Mouse (Mus musculus): ENCODE measurements around the gene Nrxn3. TPM values are rescaled to one million over a fixed set of nuclear protein-coding genes. Genes with fewer than 3 reads are reported as not detected.

Gene Nrxn3
- polyA plus RNA-seq, 1 experiment from 2014 or later = 4.4 TPM

DNA sequence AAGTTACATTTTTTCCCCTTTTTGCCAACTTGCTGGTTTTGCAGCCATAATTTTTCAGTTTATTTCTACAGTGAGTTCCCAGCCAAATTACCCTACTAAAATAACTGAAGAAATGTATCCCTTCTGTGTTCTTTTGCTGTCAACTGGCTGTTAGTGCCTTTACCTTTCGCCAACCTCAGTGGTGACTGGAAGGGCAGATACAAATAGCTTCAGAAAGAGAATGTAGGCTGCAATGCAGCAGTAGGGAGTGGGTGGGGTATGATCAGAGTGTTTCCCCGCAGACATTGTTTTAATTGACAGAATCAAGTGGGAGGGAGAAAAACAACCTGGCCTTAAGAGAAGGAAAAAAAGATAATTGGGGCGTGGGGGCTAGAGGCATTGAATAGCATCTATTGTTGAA, 1337.1 kb downstream of the Nrxn3 start:
- H3K36me3 ChIP-seq (replicated peaks) = no peaks in the 10 kb centered on the region
- DNase-seq (ENCODE audit: low spot score) = no peak
- no peak overlapping the region for H3K4me3 ChIP-seq
- no peaks in the 10 kb centered on the region for H3K27me3 ChIP-seq (replicated peaks; ENCODE audit: low read depth, poor library complexity, severe bottlenecking)
- H3K27ac ChIP-seq (replicated peaks) = no peak overlapping the region
- no peaks in the 10 kb centered on the region for H3K9me3 ChIP-seq
- 82% methylated on average over 3 of the region's 3 CpGs for WGBS
- H3K4me1 ChIP-seq = peaks cover 8% of the 10 kb centered on the region

DNA sequence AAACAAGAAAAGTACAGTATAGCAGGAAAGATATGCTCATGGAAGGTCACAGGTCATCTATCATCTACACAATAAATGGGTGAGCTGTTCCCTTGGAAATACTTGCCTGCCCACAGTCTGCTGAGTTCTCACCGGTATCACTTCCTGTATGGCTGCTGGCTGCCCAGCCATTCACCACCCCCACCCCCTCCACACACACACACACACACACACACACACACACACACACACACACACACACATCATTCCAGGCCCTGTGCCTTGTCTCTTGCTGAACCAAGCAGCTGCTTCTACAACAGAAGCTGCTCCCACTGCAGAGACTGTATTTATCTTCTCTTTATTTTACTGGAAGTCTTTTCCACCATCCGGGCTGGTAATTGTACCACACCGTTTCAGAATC, 1338.6 kb downstream of the Nrxn3 start:
- no peak overlapping the region for H3K27ac ChIP-seq (replicated peaks)
- H3K4me3 ChIP-seq = no peak overlapping the region
- 66% methylated on average over 3 of the region's 3 CpGs for WGBS
- H3K27me3 ChIP-seq (replicated peaks; ENCODE audit: low read depth, poor library complexity, severe bottlenecking) = no peaks in the 10 kb centered on the region
- H3K4me1 ChIP-seq = peaks cover 8% of the 10 kb centered on the region
- peak; percentile 16 for DNase-seq (ENCODE audit: low spot score)
- H3K9me3 ChIP-seq = no peaks in the 10 kb centered on the region
- no peaks in the 10 kb centered on the region for H3K36me3 ChIP-seq (replicated peaks)

DNA sequence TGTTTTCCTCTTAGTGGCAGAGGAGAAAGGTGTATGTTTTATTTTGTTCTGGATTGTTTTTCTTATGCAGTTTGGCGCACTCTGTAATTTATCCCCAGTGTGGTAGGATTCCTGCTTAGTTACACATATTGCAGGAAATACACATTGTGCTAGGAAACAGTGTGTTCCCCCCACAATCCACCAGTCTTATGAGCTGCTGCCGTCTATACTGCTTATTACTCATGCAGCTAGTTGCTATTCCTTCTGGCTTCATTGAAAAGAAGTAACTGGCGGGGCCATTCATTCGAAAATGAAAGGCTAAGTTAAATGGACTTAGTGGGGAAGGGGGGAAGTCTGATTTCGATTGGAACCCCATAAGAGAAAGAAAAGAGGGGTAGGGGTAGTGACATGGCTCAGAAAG, 1339.5 kb downstream of the Nrxn3 start:
- Histone ChIP-seq H3K4me1 (peaks cover 8% of the 10 kb centered on the region), H3K36me3 (replicated peaks) (no peaks in the 10 kb centered on the region), H3K9me3 (no peaks in the 10 kb centered on the region), H3K27ac (replicated peaks) (no peak overlapping the region), H3K4me3 (no peak overlapping the region), H3K27me3 (replicated peaks; ENCODE audit: low read depth, poor library complexity, severe bottlenecking) (no peaks in the 10 kb centered on the region)
- no peak for DNase-seq (ENCODE audit: low spot score)
- WGBS = 73% methylated on average over 5 of the region's 5 CpGs

DNA sequence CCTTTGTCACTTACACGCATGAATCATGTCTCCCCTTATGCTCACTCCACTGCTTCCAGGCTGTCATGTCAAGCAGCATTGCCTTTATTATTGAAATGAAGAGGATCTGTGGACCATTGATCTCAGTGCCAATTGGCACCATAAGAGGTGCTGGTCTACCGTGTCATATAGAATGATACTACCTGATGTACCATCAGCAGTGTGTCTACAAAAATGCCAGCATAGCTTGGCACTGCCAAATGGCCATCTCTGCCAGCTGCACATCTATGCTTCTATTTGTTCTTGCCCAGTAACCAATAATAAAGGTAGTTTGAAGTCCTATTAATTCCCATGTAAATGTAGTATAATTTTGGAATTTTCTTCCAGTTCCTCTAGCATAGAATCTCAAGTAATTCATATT, 1340.8 kb downstream of the Nrxn3 start:
- Histone ChIP-seq H3K4me1 (peaks cover 8% of the 10 kb centered on the region), H3K27me3 (replicated peaks; ENCODE audit: low read depth, poor library complexity, severe bottlenecking) (no peaks in the 10 kb centered on the region), H3K9me3 (no peaks in the 10 kb centered on the region), H3K27ac (replicated peaks) (no peak overlapping the region), H3K36me3 (replicated peaks) (no peaks in the 10 kb centered on the region), H3K4me3 (no peak overlapping the region)
- DNase-seq (ENCODE audit: low spot score) = no peak
- WGBS = 91% methylated on average over 2 of the region's 2 CpGs

DNA sequence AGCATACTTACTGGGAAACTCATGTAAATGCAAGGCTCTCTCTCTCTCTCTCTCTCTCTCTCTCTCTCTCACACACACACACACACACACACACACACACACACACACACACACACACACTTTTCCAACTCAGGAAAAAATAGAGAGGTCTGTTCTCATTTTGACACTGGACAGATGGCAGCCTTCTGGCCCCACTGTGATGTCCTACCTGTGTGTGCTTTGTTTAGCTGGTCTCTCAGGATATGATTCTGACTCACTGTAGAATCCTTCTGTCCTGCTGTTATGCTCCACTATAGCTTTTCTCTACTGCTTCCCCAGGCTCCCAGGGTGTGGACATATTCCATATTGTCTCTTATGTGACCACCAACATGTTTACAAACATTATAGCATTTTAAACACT, 1363.2 kb downstream of the Nrxn3 start:
- H3K27ac ChIP-seq (replicated peaks) = no peak overlapping the region

DNA sequence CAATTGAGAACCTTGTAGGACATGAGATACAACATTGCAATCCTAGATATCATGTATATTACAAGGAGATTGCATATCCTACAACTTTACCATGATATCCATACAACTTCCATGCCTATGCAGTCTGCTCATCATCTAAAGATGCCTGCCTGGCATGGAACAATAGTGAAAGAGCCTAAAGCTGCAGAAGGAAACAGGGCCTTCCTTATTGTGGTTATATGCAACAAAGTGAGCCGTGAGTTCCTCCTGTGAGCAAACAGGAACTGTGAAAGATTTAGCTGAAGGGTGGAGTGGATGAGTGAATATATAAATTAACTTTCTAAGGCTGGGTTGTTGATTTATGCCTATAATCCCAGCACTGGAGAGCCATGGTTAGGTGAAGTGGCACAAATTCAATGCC, 1373.1 kb downstream of the Nrxn3 start:
- Histone ChIP-seq H3K4me1 (no peaks in the 10 kb centered on the region), H3K27ac (replicated peaks) (no peak overlapping the region), H3K9me3 (no peaks in the 10 kb centered on the region), H3K4me3 (no peak overlapping the region), H3K27me3 (replicated peaks; ENCODE audit: low read depth, poor library complexity, severe bottlenecking) (no peaks in the 10 kb centered on the region), H3K36me3 (replicated peaks) (no peaks in the 10 kb centered on the region)
- DNase-seq (ENCODE audit: low spot score) = no peak
- 73% methylated on average over 1 of the region's 1 CpGs for WGBS

More for the DNA sequence above, 1363.2 kb downstream of the Nrxn3 start:
- H3K9me3 ChIP-seq = no peaks in the 10 kb centered on the region
- H3K4me3 ChIP-seq = no peak overlapping the region
- no peaks in the 10 kb centered on the region for H3K4me1 ChIP-seq
- H3K27me3 ChIP-seq (replicated peaks; ENCODE audit: low read depth, poor library complexity, severe bottlenecking) = no peaks in the 10 kb centered on the region
- H3K36me3 ChIP-seq (replicated peaks) = no peaks in the 10 kb centered on the region
- DNase-seq (ENCODE audit: low spot score) = no peak

DNA sequence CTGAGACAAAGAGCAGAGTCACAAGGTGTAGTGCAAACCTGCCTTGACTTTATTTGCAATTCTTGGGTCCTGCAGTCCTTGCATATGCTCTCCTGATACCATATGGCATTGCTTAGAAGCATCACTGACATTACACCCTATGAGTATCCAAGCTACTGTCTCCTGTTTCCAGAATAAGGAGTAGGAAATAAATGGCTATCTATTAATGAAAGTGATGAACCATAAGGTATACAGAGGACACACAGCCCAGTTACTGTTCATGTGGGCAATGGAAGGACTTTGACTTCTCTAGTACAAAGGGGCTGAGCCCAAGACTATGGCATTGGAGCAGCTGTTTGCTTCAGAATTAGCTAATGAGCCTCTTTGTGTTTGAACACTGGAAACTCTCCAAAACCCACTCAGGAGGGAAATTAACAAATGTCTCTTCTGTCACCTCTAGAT, 1390.7 kb downstream of the Nrxn3 start:
- Histone ChIP-seq H3K4me3 (no peak overlapping the region), H3K4me1 (no peaks in the 10 kb centered on the region)
- DNase-seq (ENCODE audit: low spot score) = no peak

DNA sequence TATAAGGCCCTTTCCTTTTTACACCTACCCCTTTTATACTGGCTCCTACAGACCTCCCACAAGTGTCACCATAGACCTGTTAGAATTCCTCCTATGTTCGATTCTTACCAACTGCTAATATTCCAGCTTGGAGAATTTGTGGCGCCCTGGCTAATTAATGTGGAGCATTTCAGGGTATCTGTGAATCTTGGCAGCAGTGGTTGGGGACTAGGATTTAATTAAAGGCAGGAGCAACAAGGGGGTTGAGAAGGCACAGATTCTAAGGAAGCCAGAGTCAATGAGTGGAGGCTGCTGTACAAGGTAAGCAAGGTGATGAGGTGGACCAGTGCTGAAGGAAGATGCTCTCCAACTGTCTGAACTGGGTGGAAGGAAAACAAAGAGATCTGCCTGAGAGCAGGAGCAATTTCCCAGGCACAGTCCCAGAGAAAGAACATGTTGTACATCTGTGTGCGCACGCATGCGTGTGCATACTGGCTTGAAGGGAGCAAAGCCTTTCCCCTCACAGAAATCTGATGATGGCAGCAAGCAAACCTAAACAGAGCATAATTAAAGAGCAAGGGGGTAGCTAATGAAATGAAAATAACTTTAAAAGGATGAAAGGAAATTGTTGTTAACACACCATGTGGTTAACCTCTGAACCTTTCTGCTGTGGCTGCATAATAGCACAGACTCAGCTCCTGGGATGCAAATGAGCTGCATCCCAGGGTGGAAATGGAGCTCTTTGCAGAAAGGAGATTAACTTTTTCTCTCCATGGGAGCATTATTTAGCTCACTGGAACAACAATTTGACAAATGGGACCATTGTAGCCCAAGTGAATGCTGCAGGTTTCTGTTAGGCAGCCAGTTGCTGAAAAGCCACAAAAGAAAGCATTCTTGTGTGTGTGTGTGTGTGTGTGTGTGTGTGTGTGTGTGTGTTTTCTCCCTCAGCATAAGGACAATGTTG, 1409.5 kb downstream of the Nrxn3 start:
- H3K4me1 ChIP-seq = peaks cover 14% of the 10 kb centered on the region
- H3K9me3 ChIP-seq = no peaks in the 10 kb centered on the region
- DNase-seq (ENCODE audit: low spot score) = peak; percentile 50
- no peak overlapping the region for H3K4me3 ChIP-seq
- H3K36me3 ChIP-seq (replicated peaks) = no peaks in the 10 kb centered on the region
- H3K27ac ChIP-seq (replicated peaks) = peak overlapping the region; percentile 61; the same call in 1 of the 2 replicates
- peaks cover 30% of the 10 kb centered on the region for H3K27me3 ChIP-seq (replicated peaks; ENCODE audit: low read depth, poor library complexity, severe bottlenecking)
- whole genome bisulfite sequencing = 27% methylated on average over 5 of the region's 5 CpGs

More for the DNA sequence above, 1390.7 kb downstream of the Nrxn3 start:
- Histone ChIP-seq H3K36me3 (replicated peaks) (no peaks in the 10 kb centered on the region), H3K27me3 (replicated peaks; ENCODE audit: low read depth, poor library complexity, severe bottlenecking) (no peaks in the 10 kb centered on the region), H3K27ac (replicated peaks) (no peak overlapping the region), H3K9me3 (no peaks in the 10 kb centered on the region)

DNA sequence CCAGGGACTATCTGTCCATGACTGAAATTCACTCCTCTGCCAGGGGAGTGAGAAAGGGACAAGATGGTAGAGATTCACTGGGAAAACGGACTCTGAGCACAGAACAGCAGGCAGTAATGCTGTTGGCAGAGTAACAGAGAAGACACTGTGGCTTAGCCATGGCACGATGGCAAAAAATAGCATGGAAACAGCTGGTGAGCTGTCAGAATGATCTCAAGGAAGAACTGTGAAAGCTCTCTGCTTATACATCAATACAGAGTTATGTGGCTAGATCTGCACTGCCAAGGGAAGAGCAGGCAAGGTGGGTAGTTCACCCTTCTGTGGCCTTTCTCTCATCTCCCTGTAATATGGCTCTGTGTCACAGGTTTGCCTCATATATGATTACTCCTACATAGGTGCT, 1419.3 kb downstream of the Nrxn3 start:
- Histone ChIP-seq H3K27me3 (replicated peaks; ENCODE audit: low read depth, poor library complexity, severe bottlenecking) (no peaks in the 10 kb centered on the region; the same call in 1 of the 2 replicates), H3K36me3 (replicated peaks) (no peaks in the 10 kb centered on the region), H3K9me3 (no peaks in the 10 kb centered on the region), H3K4me1 (0 out of 2 replicates have a peak, but pooled peaks cover 3% of the 10 kb centered on the region), H3K27ac (replicated peaks) (no peak overlapping the region), H3K4me3 (no peak overlapping the region)
- WGBS = 83% methylated on average over 2 of the region's 2 CpGs
- no peak for DNase-seq (ENCODE audit: low spot score)

DNA sequence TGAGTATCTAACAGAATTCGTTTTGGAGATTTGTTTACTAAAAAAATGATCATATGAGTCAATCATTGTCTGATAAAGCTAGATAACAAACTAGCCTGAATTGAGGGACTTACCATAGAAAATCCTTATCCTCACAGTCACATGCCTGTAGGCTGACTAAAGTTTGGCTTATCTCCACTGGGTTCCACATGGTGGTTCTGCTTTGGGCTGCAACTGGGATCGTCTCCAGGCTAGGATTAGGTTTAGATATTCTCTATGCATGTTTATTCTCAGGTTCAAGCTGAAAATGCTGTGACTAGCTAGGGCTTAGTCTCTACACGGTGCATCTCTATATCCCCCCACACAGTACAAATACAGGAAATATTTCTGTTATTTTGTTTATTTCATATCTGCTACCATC, 1421.6 kb downstream of the Nrxn3 start:
- Histone ChIP-seq H3K9me3 (no peaks in the 10 kb centered on the region), H3K4me1 (0 out of 2 replicates have a peak, but pooled peaks cover 3% of the 10 kb centered on the region), H3K27ac (replicated peaks) (no peak overlapping the region), H3K36me3 (replicated peaks) (no peaks in the 10 kb centered on the region), H3K27me3 (replicated peaks; ENCODE audit: low read depth, poor library complexity, severe bottlenecking) (no peaks in the 10 kb centered on the region), H3K4me3 (no peak overlapping the region)
- 79% methylated on average over 3 of the region's 3 CpGs for WGBS
- DNase-seq (ENCODE audit: low spot score) = no peak

DNA sequence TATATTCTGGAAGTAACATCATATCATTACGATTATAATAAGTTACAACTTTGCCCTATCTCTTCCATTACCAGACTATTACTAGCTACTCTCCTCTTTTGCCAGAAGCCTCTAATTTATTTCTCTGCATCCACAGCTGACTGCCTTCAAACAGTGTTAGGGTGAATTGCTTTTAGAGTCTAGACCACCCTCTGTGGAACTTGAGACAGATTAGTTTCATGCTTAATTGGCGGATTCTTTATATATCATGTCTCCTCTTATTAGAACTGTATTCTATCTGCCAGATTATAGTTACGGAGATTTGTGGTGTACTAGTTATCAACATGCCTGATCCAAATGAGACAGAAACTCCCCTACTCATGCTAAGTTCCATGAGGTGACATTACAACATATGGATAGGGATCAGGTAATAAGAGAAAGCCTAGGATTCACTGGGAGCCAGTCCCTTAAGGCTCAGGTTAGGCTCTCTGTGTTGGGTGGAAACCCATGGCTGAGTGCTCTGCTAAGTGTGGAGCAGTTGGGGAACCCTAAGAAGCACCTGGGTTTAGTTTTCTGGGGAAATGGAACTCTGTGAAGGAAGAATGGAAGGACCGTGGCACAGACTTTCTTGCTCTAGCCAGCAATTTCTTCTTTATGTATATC, 1435.6 kb downstream of the Nrxn3 start:
- no peak overlapping the region for H3K27ac ChIP-seq (replicated peaks)
- H3K36me3 ChIP-seq (replicated peaks) = no peaks in the 10 kb centered on the region
- 91% methylated on average over 4 of the region's 4 CpGs for WGBS
- no peaks in the 10 kb centered on the region for H3K27me3 ChIP-seq (replicated peaks; ENCODE audit: low read depth, poor library complexity, severe bottlenecking)
- no peak overlapping the region for H3K4me3 ChIP-seq
- no peaks in the 10 kb centered on the region for H3K4me1 ChIP-seq
- H3K9me3 ChIP-seq = no peaks in the 10 kb centered on the region
- no peak for DNase-seq (ENCODE audit: low spot score)

DNA sequence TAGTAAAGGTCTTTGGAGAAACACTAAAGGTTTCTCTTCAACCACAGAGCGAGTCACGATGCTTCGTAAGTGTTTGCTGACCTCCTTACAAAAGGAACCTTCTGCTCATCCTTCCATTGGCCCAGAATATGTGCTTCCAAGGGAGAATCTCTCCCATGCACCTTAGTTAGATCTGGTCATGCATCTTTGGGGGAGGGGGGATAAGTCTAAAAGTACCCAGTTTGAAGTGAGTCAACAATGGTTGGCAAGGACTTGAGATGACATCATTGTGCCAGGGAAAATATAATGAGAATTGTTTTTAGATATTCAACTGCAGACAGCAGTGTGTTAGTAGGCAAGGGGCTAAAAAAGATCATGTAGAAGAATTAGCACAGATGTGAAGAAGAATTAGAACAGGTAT, 1437.2 kb downstream of the Nrxn3 start:
- Histone ChIP-seq H3K4me3 (no peak overlapping the region), H3K9me3 (no peaks in the 10 kb centered on the region), H3K27ac (replicated peaks) (no peak overlapping the region), H3K36me3 (replicated peaks) (no peaks in the 10 kb centered on the region), H3K27me3 (replicated peaks; ENCODE audit: low read depth, poor library complexity, severe bottlenecking) (no peaks in the 10 kb centered on the region), H3K4me1 (no peaks in the 10 kb centered on the region)
- DNase-seq (ENCODE audit: low spot score) = no peak
- WGBS = 95% methylated on average over 3 of the region's 3 CpGs

DNA sequence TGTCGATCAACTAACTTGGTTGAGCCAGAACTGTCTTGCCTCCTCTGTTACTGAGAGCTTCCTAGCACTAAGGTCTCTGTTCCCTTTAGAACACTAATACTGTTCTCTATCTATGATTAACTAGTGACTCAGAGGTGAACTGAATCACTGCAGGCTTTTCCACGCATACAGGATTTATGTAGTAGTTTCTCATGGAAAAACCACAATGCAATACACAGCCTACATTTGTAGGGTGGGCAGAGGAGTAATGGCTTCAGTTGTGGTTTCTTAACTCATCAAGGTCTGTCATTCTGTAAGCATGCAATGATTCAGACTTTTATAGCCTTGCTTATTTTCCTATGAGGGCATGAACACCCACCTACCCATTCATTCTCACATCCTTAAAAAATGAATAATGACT, 1443.4 kb downstream of the Nrxn3 start:
- WGBS = 90% methylated on average over 2 of the region's 2 CpGs

More for the DNA sequence above, 1443.4 kb downstream of the Nrxn3 start:
- no peaks in the 10 kb centered on the region for H3K4me1 ChIP-seq
- no peaks in the 10 kb centered on the region for H3K27me3 ChIP-seq (replicated peaks; ENCODE audit: low read depth, poor library complexity, severe bottlenecking)
- H3K4me3 ChIP-seq = no peak overlapping the region
- no peak for DNase-seq (ENCODE audit: low spot score)
- no peaks in the 10 kb centered on the region for H3K36me3 ChIP-seq (replicated peaks)
- no peak overlapping the region for H3K27ac ChIP-seq (replicated peaks)
- H3K9me3 ChIP-seq = no peaks in the 10 kb centered on the region

Measured in embryonic facial prominence, embryonic 10.5 days (tissue).